Mouse (Mus musculus) hindbrain, postnatal 0 days (tissue): ENCODE data around the gene Szrd1. TPM values are rescaled to one million over a fixed set of nuclear protein-coding genes. Genes with fewer than 3 reads are reported as not detected.
A peak's percentile ranks its signal among the peaks of the same experiment; 100 is the strongest.
"Not testable (repeated sequence)": the region's sequence is repeated elsewhere in the genome, so short reads cannot be mapped to it uniquely, and the experiment has no call there.

ENCODE experiments used
- ATAC-seq: fragments of 200-750 bp; cut with Nextera tagmentation; 2 replicates; pipeline ENCODE4 v1.8.0; 2017; ENCODE audit warnings: mild to moderate bottlenecking, moderate TSS enrichment, moderate library complexity
- DNase-seq: peaks from one replicate; pipeline ENCODE4 v3.0.0-alpha.2; 2015; ENCODE audit warnings: low spot score
- H3K27ac ChIP-seq: fragments of 300-500 bp; sonication (generic); 2 replicates; pipeline ENCODE4 v1.5.1; 2014; ENCODE audit warnings: mild to moderate bottlenecking
- H3K27me3 ChIP-seq: fragments of 300-500 bp; sonication (generic); 2 replicates; pipeline ENCODE4 v1.6.1; 2014; ENCODE audit warnings: low read length, mixed read lengths; ENCODE audit not compliant: insufficient read depth
- H3K36me3 ChIP-seq: fragments of 300-500 bp; sonication (generic); 2 replicates; pipeline ENCODE4 v1.6.1; 2014; ENCODE audit warnings: low read length, mixed read lengths; ENCODE audit not compliant: insufficient read depth
- H3K4me1 ChIP-seq: fragments of 300-500 bp; sonication (generic); 2 replicates; pipeline ENCODE4 v1.6.1; 2014; ENCODE audit warnings: antibody characterized with exemption, low read length, mixed read lengths; ENCODE audit not compliant: insufficient read depth
- H3K4me2 ChIP-seq: fragments of 300-500 bp; sonication (generic); 2 replicates; pipeline ENCODE4 v1.6.1; 2014; ENCODE audit warnings: low read depth, mild to moderate bottlenecking, low read length, moderate library complexity, mixed read lengths
- H3K4me3 ChIP-seq: fragments of 300-500 bp; sonication (generic); 2 replicates; pipeline ENCODE4 v1.5.1; 2014; ENCODE audit warnings: low read length
- H3K9ac ChIP-seq: fragments of 300-500 bp; sonication (generic); replicated peaks from 2 replicates; pipeline ENCODE4 v1.6.1; 2014; ENCODE audit warnings: mild to moderate bottlenecking, low read length, moderate library complexity, mixed read lengths
- H3K9me3 ChIP-seq: fragments of 300-500 bp; sonication (generic); 2 replicates; pipeline ENCODE4 v1.6.1; 2016; ENCODE audit warnings: low read length, mixed read lengths
- CTCF ChIP-seq: IDR thresholded peaks from 2 replicates; pipeline ENCODE4 v1.5.1; 2016; ENCODE audit warnings: antibody characterized with exemption, control low read depth, low read depth
- WGBS: fragments of 180-500 bp; shearing (Covaris S2); extraction: QIAGEN DNeasy Blood & Tissue Kit; methylation state at CpG from one replicate; pipeline ENCODE4 v1.1.7; 2014; 5-methylcytosine and 5-hydroxymethylcytosine counted together
- polyA plus RNA-seq: library from polyadenylated mRNA; unstranded; fragments of >200 nt; fragmentation: Nextera tagmentation; extraction: Ambion mirVana; gene quantifications from 2 replicates; pipeline ENCODE4 v1.2.1, GENCODE M21; 2015
- total RNA-seq: library from RNA; depleted of rRNA; stranded (reverse); fragments of >200 nt; gene quantifications from 2 replicates; pipeline ENCODE4 v1.2.3, GENCODE M21; 2014

The Szrd1 gene
- total and polyA plus RNA-seq, 2 experiments from 2014 or later = 16.5 to 68.8 TPM

- ATAC-seq (no peak), DNase-seq (no peak)
- H3K4me2 ChIP-seq = peak overlapping the region; percentile 86
- TF ChIP-seq CTCF = no peak
- 0 out of 2 replicates have a peak, but pooled peaks cover 15% of the 10 kb centered on the region for H3K4me1 ChIP-seq
- H3K36me3 ChIP-seq = no peaks in the 10 kb centered on the region
- peak overlapping the region; percentile 93 for H3K4me3 ChIP-seq
- peak overlapping the region; percentile 91 for H3K27ac ChIP-seq
- 4% methylated on average over 29 of the region's 29 CpGs for WGBS
- peak overlapping the region; percentile 77 for H3K9ac ChIP-seq
- H3K27me3 ChIP-seq = no peaks in the 10 kb centered on the region
- H3K9me3 ChIP-seq = no peaks in the 10 kb centered on the region
Observed at GRCm38 (mm10) chr4:141138425-141139115, 1.0 kb downstream of the Szrd1 start.

GRCm38 (mm10) chr4:141137740-141138139, 1.8 kb downstream of the Szrd1 start:
- 0 out of 2 replicates have a peak, but pooled peaks have one; percentile 16 for TF ChIP-seq CTCF
- not testable (repeated sequence) for H3K36me3 ChIP-seq, H3K27ac ChIP-seq, H3K4me2 ChIP-seq, H3K9ac ChIP-seq, DNase-seq, ATAC-seq, H3K4me3 ChIP-seq, H3K27me3 ChIP-seq, H3K9me3 ChIP-seq
- H3K4me1 ChIP-seq = 0 out of 2 replicates have a peak, but pooled peaks cover 15% of the 10 kb centered on the region
- 70% methylated on average over 3 of the region's 3 CpGs for WGBS

DNA sequence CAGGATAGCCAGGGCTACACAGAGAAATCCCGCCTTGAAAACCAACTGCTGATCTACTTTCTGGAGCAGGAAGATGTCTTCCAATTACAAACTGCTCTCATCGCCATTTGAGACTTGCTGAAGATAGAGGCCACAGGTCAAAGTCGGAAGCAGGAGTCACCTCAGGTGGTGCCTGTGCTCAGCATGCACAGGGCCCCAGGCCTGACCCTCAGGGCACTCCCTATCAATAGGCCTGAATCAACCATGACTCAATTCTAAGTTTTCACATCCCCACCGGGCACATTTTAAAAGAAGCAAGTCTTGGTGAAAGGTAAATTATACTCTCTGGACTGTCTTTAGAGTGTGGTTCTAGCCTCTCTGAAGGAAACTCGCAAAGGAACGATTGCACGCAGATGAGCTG, 3.4 kb downstream of the Szrd1 start:
- ATAC-seq = no peak
- WGBS = 59% methylated on average over 7 of the region's 7 CpGs
- Histone ChIP-seq H3K9me3 (no peaks in the 10 kb centered on the region), H3K27ac (no peak overlapping the region), H3K4me2 (0 out of 2 replicates have a peak overlapping the region, but pooled peaks have one; percentile 2), H3K36me3 (no peaks in the 10 kb centered on the region), H3K9ac (no peak overlapping the region), H3K4me1 (0 out of 2 replicates have a peak, but pooled peaks cover 21% of the 10 kb centered on the region), H3K4me3 (no peak overlapping the region), H3K27me3 (no peaks in the 10 kb centered on the region)
- no peak for DNase-seq
- TF ChIP-seq CTCF = no peak

- ATAC-seq = no peak
- Histone ChIP-seq H3K4me1 (0 out of 2 replicates have a peak, but pooled peaks cover 21% of the 10 kb centered on the region), H3K36me3 (no peaks in the 10 kb centered on the region), H3K4me2 (no peak overlapping the region), H3K9ac (no peak overlapping the region; the same call in 1 of the 2 replicates), H3K27me3 (no peaks in the 10 kb centered on the region), H3K4me3 (no peak overlapping the region), H3K9me3 (no peaks in the 10 kb centered on the region), H3K27ac (peak overlapping the region; percentile 70)
- TF ChIP-seq CTCF = no peak
- WGBS = 65% methylated on average over 20 of the region's 20 CpGs
- no peak for DNase-seq
Observed at GRCm38 (mm10) chr4:141134751-141135530, 4.6 kb downstream of the Szrd1 start.

GRCm38 (mm10) chr4:141134031-141134441, 5.5 kb downstream of the Szrd1 start:
- no peaks in the 10 kb centered on the region for H3K27me3 ChIP-seq
- TF ChIP-seq CTCF = no peak
- H3K9ac ChIP-seq = no peak overlapping the region; the same call in 1 of the 2 replicates
- ATAC-seq = peak; percentile 59; the same call in 1 of the 2 replicates
- H3K4me3 ChIP-seq = no peak overlapping the region
- H3K4me2 ChIP-seq = no peak overlapping the region
- peak; percentile 53 for DNase-seq
- 18% methylated on average over 8 of the region's 8 CpGs for WGBS
- H3K4me1 ChIP-seq = 0 out of 2 replicates have a peak, but pooled peaks cover 21% of the 10 kb centered on the region
- H3K36me3 ChIP-seq = no peaks in the 10 kb centered on the region
- no peaks in the 10 kb centered on the region for H3K9me3 ChIP-seq
- H3K27ac ChIP-seq = peak overlapping the region; percentile 70

DNA sequence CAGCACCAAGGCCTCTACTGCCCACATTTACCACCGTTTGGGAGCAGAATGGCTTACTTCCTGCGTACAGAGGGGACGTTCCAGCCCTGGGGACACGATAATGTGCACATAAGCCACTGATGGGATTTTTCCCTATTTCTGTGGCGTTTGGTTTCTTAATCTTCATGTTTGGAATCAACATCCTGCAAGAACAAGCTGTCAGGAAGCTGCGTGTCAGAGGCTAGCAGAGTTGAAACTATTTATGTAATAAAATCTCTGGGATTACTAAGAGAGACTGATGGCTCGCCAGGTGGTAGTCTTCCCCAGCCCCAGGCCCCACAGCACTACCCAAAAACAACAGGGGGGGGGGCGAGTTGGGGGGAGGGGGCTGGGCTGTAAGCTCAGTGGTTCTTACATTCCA, 6.3 kb downstream of the Szrd1 start:
- DNase-seq (no peak), ATAC-seq (no peak)
- Histone ChIP-seq H3K9me3 (no peaks in the 10 kb centered on the region), H3K27ac (0 out of 2 replicates have a peak overlapping the region, but pooled peaks have one; percentile 54), H3K27me3 (no peaks in the 10 kb centered on the region), H3K4me3 (no peak overlapping the region), H3K36me3 (no peaks in the 10 kb centered on the region), H3K9ac (no peak overlapping the region), H3K4me1 (0 out of 2 replicates have a peak, but pooled peaks cover 17% of the 10 kb centered on the region), H3K4me2 (no peak overlapping the region)
- TF ChIP-seq CTCF = no peak
- WGBS = 72% methylated on average over 8 of the region's 8 CpGs
